Mouse (Mus musculus): ENCODE data around the gene Ky.
A peak's percentile ranks its signal among the peaks of the same experiment; 100 is the strongest.

Gene Ky

GRCm38 (mm10) chr9:102502015-102502633, 3.4 kb upstream of the Ky start:
- DNase-seq (ENCODE audit: low read depth): no peak

GRCm38 (mm10) chr9:102504716-102505378, 703 bp upstream of the Ky start:
- no peak for DNase-seq (ENCODE audit: low read depth)

- no peak for DNase-seq (ENCODE audit: low read depth)
Measured at GRCm38 (mm10) chr9:102508315-102508714, 2.8 kb downstream of the Ky start.

- no peak for DNase-seq (ENCODE audit: low read depth)
Measured at GRCm38 (mm10) chr9:102511423-102511822, 5.9 kb downstream of the Ky start.

GRCm38 (mm10) chr9:102513578-102513977, 8.0 kb downstream of the Ky start:
- no peak for DNase-seq (ENCODE audit: low read depth)

GRCm38 (mm10) chr9:102518443-102518842, 12.9 kb downstream of the Ky start:
- DNase-seq (ENCODE audit: low read depth): no peak

GRCm38 (mm10) chr9:102521396-102521795, 15.8 kb downstream of the Ky start:
- DNase-seq (ENCODE audit: low read depth): no peak

GRCm38 (mm10) chr9:102528106-102528505, 22.6 kb downstream of the Ky start:
- no peak for DNase-seq (ENCODE audit: low read depth)

GRCm38 (mm10) chr9:102528561-102528960, 23.0 kb downstream of the Ky start:
- no peak for DNase-seq (ENCODE audit: low read depth)

- DNase-seq (ENCODE audit: low read depth): no peak
Measured at GRCm38 (mm10) chr9:102529008-102529407, 23.5 kb downstream of the Ky start.

GRCm38 (mm10) chr9:102531051-102531892, 25.7 kb downstream of the Ky start:
- no peak for DNase-seq (ENCODE audit: low read depth)

- DNase-seq (ENCODE audit: low read depth): no peak
Measured at GRCm38 (mm10) chr9:102536968-102537367, 31.4 kb downstream of the Ky start.

- DNase-seq (ENCODE audit: low read depth): peak; percentile 86
Measured at GRCm38 (mm10) chr9:102539699-102540098, 34.1 kb downstream of the Ky start.

- peak; percentile 41 for DNase-seq (ENCODE audit: low read depth)
Measured at GRCm38 (mm10) chr9:102541666-102542065, 36.1 kb downstream of the Ky start.

GRCm38 (mm10) chr9:102542540-102542939, 37.0 kb downstream of the Ky start:
- peak; percentile 21 for DNase-seq (ENCODE audit: low read depth)

GRCm38 (mm10) chr9:102543761-102544115, 38.2 kb downstream of the Ky start:
- no peak for DNase-seq (ENCODE audit: low read depth)

- peak; percentile 12 for DNase-seq (ENCODE audit: low read depth)
Measured at GRCm38 (mm10) chr9:102544116-102544772, 38.7 kb downstream of the Ky start.

GRCm38 (mm10) chr9:102544773-102545366, 39.3 kb downstream of the Ky start:
- DNase-seq (ENCODE audit: low read depth): peak; percentile 84

- DNase-seq (ENCODE audit: low read depth): no peak
Measured at GRCm38 (mm10) chr9:102545406-102546255, 40.1 kb downstream of the Ky start.

- no peak for DNase-seq (ENCODE audit: low read depth)
Measured at GRCm38 (mm10) chr9:102546256-102547027, 40.9 kb downstream of the Ky start.

GRCm38 (mm10) chr9:102547028-102547354, 41.4 kb downstream of the Ky start:
- DNase-seq (ENCODE audit: low read depth): no peak
